Mouse (Mus musculus): Measurements from ENCODE around the gene Hpcal1. TPM values are rescaled to one million over a fixed set of nuclear protein-coding genes. Genes with fewer than 3 reads are reported as not detected.

Gene Hpcal1
- polyA plus RNA-seq, 1 experiment, result 544 TPM

- Histone ChIP-seq H3K4me1 (ENCODE audit: control insufficient read depth, insufficient read depth, low read length) (peaks cover 31% of the 10 kb centered on the region), H3K27me3 (ENCODE audit: control insufficient read depth, insufficient read depth, low read length) (no peaks in the 10 kb centered on the region), H3K27ac (ENCODE audit: insufficient read depth, low read length) (no peak overlapping the region), H3K4me3 (replicated peaks; ENCODE audit: insufficient read depth, low read depth, low read length) (no peak overlapping the region)
- WGBS, result 25% methylated on average over 3 of the region's 3 CpGs
- TF ChIP-seq CTCF (IDR thresholded peaks at IDR 0.05; ENCODE audit: borderline replicate concordance, insufficient read depth, low read depth, low read length) (no peak), POLR2A (IDR thresholded peaks at IDR 0.05; ENCODE audit: borderline replicate concordance, insufficient read depth, low read length) (no peak)
- peak; percentile 96 to 98 for DNase-seq
Observed at GRCm38 (mm10) chr12:17653051-17653783, 37.4 kb upstream of the Hpcal1 start.

- WGBS, result 92% methylated on average over 7 of the region's 7 CpGs
- DNase-seq, result no peak
- H3K27ac ChIP-seq (ENCODE audit: insufficient read depth, low read length), result no peak overlapping the region
- H3K4me1 ChIP-seq (ENCODE audit: control insufficient read depth, insufficient read depth, low read length), result peaks cover 20% of the 10 kb centered on the region
- no peak overlapping the region for H3K4me3 ChIP-seq (replicated peaks; ENCODE audit: insufficient read depth, low read depth, low read length)
- TF ChIP-seq CTCF (IDR thresholded peaks at IDR 0.05; ENCODE audit: borderline replicate concordance, insufficient read depth, low read depth, low read length), result no peak
- TF ChIP-seq POLR2A (IDR thresholded peaks at IDR 0.05; ENCODE audit: borderline replicate concordance, insufficient read depth, low read length), result no peak
- no peaks in the 10 kb centered on the region for H3K27me3 ChIP-seq (ENCODE audit: control insufficient read depth, insufficient read depth, low read length)
Observed at GRCm38 (mm10) chr12:17657561-17658195, 33.0 kb upstream of the Hpcal1 start.

- DNase-seq, result no peak
- H3K4me1 ChIP-seq (ENCODE audit: control insufficient read depth, insufficient read depth, low read length), result peaks cover 14% of the 10 kb centered on the region
- TF ChIP-seq CTCF (IDR thresholded peaks at IDR 0.05; ENCODE audit: borderline replicate concordance, insufficient read depth, low read depth, low read length) (no peak), POLR2A (IDR thresholded peaks at IDR 0.05; ENCODE audit: borderline replicate concordance, insufficient read depth, low read length) (no peak)
- whole genome bisulfite sequencing, result 89% methylated on average over 5 of the region's 5 CpGs
- H3K27me3 ChIP-seq (ENCODE audit: control insufficient read depth, insufficient read depth, low read length), result no peaks in the 10 kb centered on the region
- no peak overlapping the region for H3K4me3 ChIP-seq (replicated peaks; ENCODE audit: insufficient read depth, low read depth, low read length)
- no peak overlapping the region for H3K27ac ChIP-seq (ENCODE audit: insufficient read depth, low read length)
Observed at GRCm38 (mm10) chr12:17658521-17658920, 32.1 kb upstream of the Hpcal1 start.

- Histone ChIP-seq H3K27me3 (ENCODE audit: control insufficient read depth, insufficient read depth, low read length) (no peaks in the 10 kb centered on the region), H3K27ac (ENCODE audit: insufficient read depth, low read length) (no peak overlapping the region), H3K4me3 (replicated peaks; ENCODE audit: insufficient read depth, low read depth, low read length) (no peak overlapping the region), H3K4me1 (ENCODE audit: control insufficient read depth, insufficient read depth, low read length) (peaks cover 35% of the 10 kb centered on the region)
- DNase-seq, result peak; percentile 52 to 59
- 5% methylated on average over 4 of the region's 4 CpGs for WGBS
- no peak for TF ChIP-seq POLR2A (IDR thresholded peaks at IDR 0.05; ENCODE audit: borderline replicate concordance, insufficient read depth, low read length)
- no peak for TF ChIP-seq CTCF (IDR thresholded peaks at IDR 0.05; ENCODE audit: borderline replicate concordance, insufficient read depth, low read depth, low read length)
Observed at GRCm38 (mm10) chr12:17661483-17661920, 29.2 kb upstream of the Hpcal1 start.

GRCm38 (mm10) chr12:17663991-17664635 lies 26.5 kb upstream of the Hpcal1 start:
- H3K27ac ChIP-seq (ENCODE audit: insufficient read depth, low read length), result 0 out of 2 replicates have a peak overlapping the region, but pooled peaks have one; percentile 5
- peak; percentile 84 to 91 for DNase-seq
- TF ChIP-seq CTCF (IDR thresholded peaks at IDR 0.05; ENCODE audit: borderline replicate concordance, insufficient read depth, low read depth, low read length), result no peak
- TF ChIP-seq POLR2A (IDR thresholded peaks at IDR 0.05; ENCODE audit: borderline replicate concordance, insufficient read depth, low read length), result no peak
- H3K4me3 ChIP-seq (replicated peaks; ENCODE audit: insufficient read depth, low read depth, low read length), result no peak overlapping the region
- peaks cover 35% of the 10 kb centered on the region for H3K4me1 ChIP-seq (ENCODE audit: control insufficient read depth, insufficient read depth, low read length)
- no peaks in the 10 kb centered on the region for H3K27me3 ChIP-seq (ENCODE audit: control insufficient read depth, insufficient read depth, low read length)
- WGBS, result 14% methylated on average over 9 of the region's 9 CpGs

GRCm38 (mm10) chr12:17665906-17666326 lies 24.7 kb upstream of the Hpcal1 start:
- TF ChIP-seq POLR2A (IDR thresholded peaks at IDR 0.05; ENCODE audit: borderline replicate concordance, insufficient read depth, low read length) (no peak), CTCF (IDR thresholded peaks at IDR 0.05; ENCODE audit: borderline replicate concordance, insufficient read depth, low read depth, low read length) (no peak)
- 86% methylated on average over 7 of the region's 7 CpGs for WGBS
- DNase-seq, result no peak

GRCm38 (mm10) chr12:17666616-17667015 lies 24.0 kb upstream of the Hpcal1 start:
- 96% methylated on average over 2 of the region's 2 CpGs for WGBS
- DNase-seq, result no peak
- no peak overlapping the region for H3K4me3 ChIP-seq (replicated peaks; ENCODE audit: insufficient read depth, low read depth, low read length)
- TF ChIP-seq POLR2A (IDR thresholded peaks at IDR 0.05; ENCODE audit: borderline replicate concordance, insufficient read depth, low read length) (no peak), CTCF (IDR thresholded peaks at IDR 0.05; ENCODE audit: borderline replicate concordance, insufficient read depth, low read depth, low read length) (peak; percentile 38)
- no peaks in the 10 kb centered on the region for H3K27me3 ChIP-seq (ENCODE audit: control insufficient read depth, insufficient read depth, low read length)
- peaks cover 32% of the 10 kb centered on the region for H3K4me1 ChIP-seq (ENCODE audit: control insufficient read depth, insufficient read depth, low read length)
- H3K27ac ChIP-seq (ENCODE audit: insufficient read depth, low read length), result no peak overlapping the region

More at GRCm38 (mm10) chr12:17665906-17666326, 24.7 kb upstream of the Hpcal1 start:
- no peak overlapping the region for H3K4me3 ChIP-seq (replicated peaks; ENCODE audit: insufficient read depth, low read depth, low read length)
- H3K27ac ChIP-seq (ENCODE audit: insufficient read depth, low read length), result no peak overlapping the region
- peaks cover 35% of the 10 kb centered on the region for H3K4me1 ChIP-seq (ENCODE audit: control insufficient read depth, insufficient read depth, low read length)
- H3K27me3 ChIP-seq (ENCODE audit: control insufficient read depth, insufficient read depth, low read length), result no peaks in the 10 kb centered on the region

Measured in cerebellum, adult 2 months (tissue).